Mouse (Mus musculus) layer of hippocampus, adult 9-10 months (tissue): Measurements from ENCODE around the gene Lrrc17.
A peak's percentile ranks its signal among the peaks of the same experiment; 100 is the strongest.
"Not testable (repeated sequence)": the region's sequence is repeated elsewhere in the genome, so short reads cannot be mapped to it uniquely, and the experiment has no call there.

Experiments
- DNase-seq: peaks from one replicate; pipeline ENCODE4 v3.0.0; 2022; ENCODE audit warnings: low spot score

The Lrrc17 gene

DNA sequence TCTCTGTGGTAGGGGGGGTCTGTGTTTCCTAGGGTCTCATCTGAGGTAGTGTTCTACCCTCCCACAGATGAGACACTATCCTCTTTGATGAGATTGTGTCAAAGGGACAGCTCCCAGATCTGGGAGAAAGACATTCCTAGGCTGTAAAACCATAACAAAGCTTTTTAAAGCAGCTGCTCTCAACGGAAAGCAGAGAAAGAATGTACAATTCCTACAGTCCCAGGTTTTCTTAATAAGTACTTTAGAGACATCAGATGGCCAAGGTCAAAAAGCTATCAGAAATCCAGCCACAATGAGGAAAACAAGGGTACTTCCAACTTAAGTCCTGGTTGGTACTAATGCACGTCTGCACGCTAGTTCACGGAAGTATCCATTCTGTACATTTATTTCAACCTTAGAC, 1.1 kb upstream of the Lrrc17 start:
- no peak for DNase-seq

- DNase-seq: no peak
These were observed 1.5 kb downstream of the Lrrc17 start for GRCm38 (mm10) chr5:21544821-21545220.

DNA sequence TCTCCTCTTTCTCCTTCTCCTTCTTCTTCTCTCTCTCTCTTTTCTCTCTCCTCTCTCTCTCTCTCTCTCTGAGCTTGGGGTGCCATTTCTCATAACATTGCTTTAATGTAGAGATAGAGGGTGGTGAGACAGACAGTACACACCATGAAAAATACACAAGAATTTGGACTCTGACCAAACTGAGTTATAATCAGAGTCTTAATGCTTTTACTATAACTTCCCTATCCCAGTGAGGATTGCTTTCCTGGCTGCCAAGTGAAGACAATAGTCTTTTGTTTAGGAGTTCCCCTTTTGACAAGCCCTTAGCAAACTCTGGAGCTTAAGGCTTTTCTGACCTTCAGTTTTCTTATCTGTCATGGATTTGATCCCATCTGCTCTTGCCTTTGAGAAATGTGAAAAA, 1.9 kb downstream of the Lrrc17 start:
- no peak for DNase-seq

- DNase-seq: no peak
These were observed 2.4 kb downstream of the Lrrc17 start for GRCm38 (mm10) chr5:21545786-21546185.

- DNase-seq: no peak
These were observed 3.6 kb downstream of the Lrrc17 start for GRCm38 (mm10) chr5:21547005-21547404.

GRCm38 (mm10) chr5:21553685-21554084, 10.3 kb downstream of the Lrrc17 start:
- DNase-seq: no peak

GRCm38 (mm10) chr5:21554732-21555131, 11.4 kb downstream of the Lrrc17 start:
- DNase-seq: no peak

DNA sequence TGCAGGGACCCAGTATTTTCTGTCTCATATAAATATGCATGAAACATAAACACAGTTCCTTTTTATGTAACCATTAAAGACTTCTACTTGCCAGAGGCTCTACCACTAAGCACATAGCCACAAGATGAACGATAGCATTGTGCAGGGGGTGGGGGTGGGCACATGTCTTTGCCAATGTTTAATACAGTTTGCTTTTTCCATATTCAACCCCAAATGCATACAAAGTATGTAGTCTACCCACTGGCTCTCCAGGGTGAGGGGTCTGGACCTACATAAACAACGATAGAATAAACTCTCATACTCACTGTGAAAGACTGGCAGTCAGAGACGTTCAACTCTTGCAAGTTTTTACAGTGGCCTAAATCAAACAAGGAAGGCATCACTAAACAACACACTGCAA, 13.1 kb downstream of the Lrrc17 start:
- DNase-seq: no peak

DNA sequence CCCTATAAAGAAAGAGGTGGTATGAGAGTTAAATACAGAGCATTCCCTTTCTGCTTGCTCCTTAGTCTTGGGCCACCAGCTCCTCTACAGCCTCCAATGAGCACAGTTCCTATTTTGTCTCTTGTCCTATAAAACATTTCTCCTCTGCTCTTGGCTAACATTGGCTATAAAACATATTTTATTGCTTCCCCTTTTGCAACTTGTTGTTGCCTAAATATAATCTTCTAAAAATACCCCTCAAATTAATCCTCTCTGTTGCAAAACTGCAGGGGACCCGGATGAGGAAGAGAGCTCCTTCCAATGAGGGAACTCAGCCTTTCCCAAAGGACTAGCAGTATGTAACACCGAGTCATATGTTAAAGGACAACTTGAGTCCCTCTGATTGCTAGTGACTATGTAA, 20.6 kb downstream of the Lrrc17 start:
- DNase-seq: no peak

GRCm38 (mm10) chr5:21565392-21566065, 22.2 kb downstream of the Lrrc17 start:
- DNase-seq: peak; percentile 27

GRCm38 (mm10) chr5:21567784-21568183, 24.4 kb downstream of the Lrrc17 start:
- no peak for DNase-seq

DNA sequence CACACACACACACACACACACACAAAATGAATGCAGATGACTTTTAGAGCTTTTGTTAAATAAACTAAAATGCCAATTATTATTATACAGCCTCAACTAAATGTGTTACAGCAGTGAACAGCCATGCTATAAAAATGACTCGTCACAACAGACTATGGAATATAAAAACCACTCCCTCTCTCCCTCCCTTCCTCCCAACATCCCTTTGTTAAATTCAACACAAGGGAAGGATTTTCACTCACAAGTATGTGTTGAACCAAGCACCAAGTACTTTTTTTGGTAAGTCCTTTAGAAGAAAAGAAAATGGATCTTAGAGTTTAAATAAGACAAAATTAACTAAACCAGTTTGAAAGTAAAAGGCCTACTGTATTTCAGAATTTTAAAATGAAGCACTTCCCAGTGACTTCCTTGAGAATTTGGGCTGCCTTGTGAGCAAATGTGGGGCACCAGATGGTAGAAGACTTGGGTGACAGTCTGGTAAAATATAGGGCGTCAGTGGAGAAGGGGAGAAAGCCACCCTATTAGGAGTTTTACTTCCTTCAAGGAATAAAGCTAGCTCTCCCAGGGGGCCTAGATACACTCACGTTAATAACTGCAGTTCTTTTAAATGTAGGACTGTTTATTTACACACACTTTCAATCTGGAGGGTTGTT, 29.5 kb downstream of the Lrrc17 start:
- DNase-seq: no peak

DNA sequence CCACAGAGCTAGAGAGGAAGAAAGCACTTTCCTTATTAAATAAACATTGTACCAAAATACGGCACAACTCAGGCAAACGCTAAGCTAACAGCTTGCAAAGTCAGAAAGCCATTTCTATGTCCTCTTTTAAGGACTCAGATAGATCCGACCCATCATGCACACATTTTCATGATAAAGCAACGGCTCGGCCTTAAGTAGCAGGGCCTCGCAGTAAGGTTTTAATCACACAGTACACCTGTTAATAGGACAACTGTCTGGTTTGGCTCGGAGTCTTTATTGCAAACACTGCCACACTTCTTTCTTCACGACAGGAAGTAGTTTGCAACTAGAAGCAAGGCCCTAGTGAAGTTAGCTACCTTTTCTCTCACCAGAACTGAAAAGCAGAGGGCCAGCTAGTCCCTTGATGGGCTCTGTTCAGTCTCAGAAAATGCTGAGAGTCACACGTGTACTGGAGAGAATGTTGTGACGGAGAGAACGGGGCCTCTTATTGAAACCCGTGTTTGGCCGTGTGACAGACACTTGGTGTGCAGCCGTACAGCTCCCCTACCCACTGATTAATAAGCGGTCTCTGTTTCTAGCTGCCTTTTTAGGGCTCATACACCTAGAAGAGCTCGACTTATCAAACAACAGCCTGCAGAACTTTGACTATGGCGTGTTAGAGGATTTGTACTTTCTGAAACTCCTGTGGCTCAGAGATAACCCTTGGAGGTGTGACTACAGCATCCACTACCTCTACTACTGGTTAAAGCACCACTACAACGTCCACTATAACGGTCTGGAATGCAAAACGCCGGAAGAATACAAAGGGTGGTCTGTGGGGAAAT, 31.2 kb downstream of the Lrrc17 start:
- DNase-seq: no peak

DNA sequence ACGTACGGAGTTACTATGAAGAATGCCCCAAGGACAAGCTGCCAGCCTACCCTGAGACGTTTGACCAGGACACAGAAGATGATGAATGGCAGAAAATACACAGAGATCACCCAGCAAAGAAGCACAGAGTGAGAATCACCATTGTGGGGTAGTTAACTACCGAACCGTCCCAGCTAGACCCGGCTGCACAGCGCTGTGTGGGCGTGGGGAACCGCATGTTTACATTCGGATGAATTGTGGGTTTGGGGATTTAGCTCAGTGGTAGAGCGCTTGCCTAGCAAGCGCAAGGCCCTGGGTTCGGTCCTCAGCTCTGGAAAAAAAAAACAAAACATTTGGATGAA, 31.8 kb downstream of the Lrrc17 start:
- DNase-seq: no peak

DNA sequence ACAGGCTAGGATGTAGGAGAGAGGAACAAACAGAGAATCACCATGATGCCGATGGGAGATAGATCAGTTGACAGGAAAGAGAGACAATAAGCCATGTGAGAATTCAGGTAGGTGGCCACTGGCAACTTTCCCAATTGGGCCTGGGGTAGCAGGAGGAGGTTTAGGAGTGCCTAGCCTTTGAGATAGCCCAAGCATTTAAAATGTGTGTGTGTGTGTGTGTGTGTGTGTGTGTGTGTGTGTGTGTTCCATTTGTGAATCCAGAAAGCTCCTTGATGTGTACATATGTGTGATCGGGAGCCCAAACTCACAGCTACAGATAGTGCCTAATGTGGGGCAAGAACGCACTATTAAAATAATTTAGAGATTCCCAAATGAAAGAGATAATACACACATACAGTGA, 34.8 kb downstream of the Lrrc17 start:
- DNase-seq: no peak

- DNase-seq: no peak
These were observed 43.4 kb downstream of the Lrrc17 start for GRCm38 (mm10) chr5:21586763-21587162.

- no peak for DNase-seq
These were observed 44.3 kb downstream of the Lrrc17 start for GRCm38 (mm10) chr5:21587683-21588082.

DNA sequence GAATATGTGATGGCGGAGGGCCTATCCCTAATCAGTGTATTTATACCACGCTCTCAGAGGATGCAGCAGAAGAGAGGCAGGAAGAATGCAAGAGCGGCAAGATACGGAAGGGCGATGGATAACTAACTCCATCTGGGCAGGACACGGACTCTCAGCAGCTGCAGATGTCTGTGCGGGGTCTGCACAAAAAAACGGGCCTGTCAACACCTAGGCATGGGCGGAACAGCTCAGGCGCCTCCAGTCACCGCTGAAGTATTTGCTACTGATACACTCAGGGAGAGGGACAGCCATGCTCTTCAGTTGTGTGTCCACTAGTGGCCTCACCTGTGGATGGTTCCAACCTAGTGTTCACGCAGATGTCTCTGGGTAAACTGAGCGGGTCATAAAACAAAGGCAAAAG, 44.9 kb downstream of the Lrrc17 start:
- DNase-seq: no peak

DNA sequence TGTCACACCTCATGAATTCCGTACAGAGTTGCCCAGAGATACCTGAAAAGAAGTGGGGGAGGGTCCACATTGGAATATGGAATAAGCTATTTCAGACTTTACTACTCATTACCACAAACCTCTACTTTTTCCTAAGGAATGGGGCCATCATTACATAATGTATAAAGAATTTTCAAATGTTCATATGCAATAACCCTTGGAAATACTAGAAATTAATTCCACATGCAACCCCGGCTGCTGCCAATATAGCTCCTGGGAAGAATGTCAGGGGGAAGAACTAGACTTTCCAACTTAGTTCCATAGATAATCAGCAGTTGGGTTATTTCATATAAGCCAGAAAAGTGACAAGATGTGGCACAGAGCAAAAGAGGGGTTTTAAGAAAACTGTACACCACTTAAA, 48.7 kb downstream of the Lrrc17 start:
- no peak for DNase-seq

GRCm38 (mm10) chr5:21593201-21593709, 49.9 kb downstream of the Lrrc17 start:
- DNase-seq: no peak

DNA sequence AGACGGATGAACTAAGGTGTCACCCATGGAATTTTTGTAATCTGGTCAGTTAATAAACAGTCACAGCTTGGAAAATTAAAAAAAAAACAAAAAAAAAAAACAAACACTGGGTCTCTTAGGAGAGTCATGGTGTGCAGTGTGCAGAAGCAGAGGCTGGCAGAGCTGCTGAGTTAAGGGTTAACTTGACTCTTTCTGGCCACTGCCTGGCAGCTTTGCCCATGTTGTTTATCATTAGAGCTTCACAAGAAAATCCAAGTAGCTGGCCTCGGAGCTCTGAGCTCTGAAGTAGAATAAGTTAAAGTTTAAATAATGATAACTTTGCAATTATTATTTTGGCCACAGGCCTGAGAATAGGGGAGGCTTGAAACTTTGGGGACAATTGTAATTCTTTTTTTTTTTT, 56.2 kb downstream of the Lrrc17 start:
- DNase-seq: not testable (repeated sequence)

- DNase-seq: no peak
These were observed 56.6 kb downstream of the Lrrc17 start for GRCm38 (mm10) chr5:21599961-21600360.

DNA sequence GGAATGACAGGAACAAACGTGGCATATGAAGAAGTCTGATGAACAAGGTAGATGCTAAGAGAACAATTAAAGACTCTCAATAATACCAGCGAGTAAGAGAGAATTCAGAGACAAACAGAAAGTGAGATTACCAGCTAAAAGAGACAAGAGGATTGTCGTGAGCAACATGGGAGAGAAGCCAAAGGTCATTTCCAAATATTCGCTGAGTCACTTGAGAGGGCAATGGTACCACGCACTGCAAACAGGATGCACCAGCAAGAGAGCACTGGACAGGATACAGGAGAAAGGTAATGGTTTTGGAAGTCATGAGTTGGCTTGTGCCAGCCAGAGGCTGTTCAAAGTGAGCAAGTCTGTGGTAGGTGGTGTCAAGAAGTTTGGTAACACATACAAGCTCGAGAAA, 62.6 kb downstream of the Lrrc17 start:
- DNase-seq: no peak
